Mouse (Mus musculus) stomach, postnatal 0 days (tissue): Measurements from ENCODE around the gene St8sia4.

Source experiments
- CTCF ChIP-seq: IDR thresholded peaks from 2 replicates; pipeline ENCODE4 v1.5.1; 2016; ENCODE audit warnings: antibody characterized with exemption, low read depth, mild to moderate bottlenecking, moderate library complexity
- EP300 ChIP-seq: optimal IDR thresholded peaks from 2 replicates; pipeline ENCODE3; 2016; ENCODE audit warnings: antibody characterized with exemption

DNA sequence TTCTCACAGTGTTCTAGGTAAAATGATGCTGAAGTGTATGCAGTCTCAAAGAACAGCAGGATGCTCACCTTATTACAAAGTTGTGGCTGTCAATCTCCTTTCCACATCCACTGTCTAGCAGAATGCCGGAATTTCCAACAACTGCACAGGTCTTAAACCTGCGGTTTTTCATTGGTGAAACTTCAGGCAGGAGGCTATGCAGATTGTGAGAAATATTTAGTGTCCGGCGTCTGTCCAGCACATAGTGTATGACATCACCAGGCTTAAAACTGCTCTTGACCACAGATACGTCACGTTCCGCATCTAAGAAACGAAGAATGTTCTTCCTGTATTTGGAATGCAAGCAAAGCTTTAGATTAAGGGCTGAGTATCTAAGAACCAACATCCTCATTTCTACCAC, 13.9 kb downstream of the St8sia4 start:
- TF ChIP-seq CTCF (no peak), EP300 (no peak)
